Comparison of ENCODE assay signal across 19 mouse cellular contexts in genomic region chr10:127542720-127543119, GRCm38 (mm10). TPM values are rescaled to one million over a fixed set of nuclear protein-coding genes. Genes with fewer than 3 reads are reported as not detected.
A peak's percentile ranks its signal among the peaks of the same experiment; 100 is the strongest.
DNase-seq lines count a peak whose midpoint lies in the region; ATAC-seq and TF ChIP-seq lines count a peak whose summit lies in the region.
"Had no signal": no experiment of that assay in that cellular context is flagged by ENCODE, and none has a peak within 500 bp of the region (broad histone marks: within the 10 kb centered on the region; RNA-seq: fewer than 3 reads in every experiment).

No protein-coding gene starts in this region.

- H3K36me3 ChIP-seq in midbrain, embryonic 10.5 days: peaks cover 95% of the 10 kb centered on the region
- H3K36me3 ChIP-seq in midbrain, embryonic 11.5 days (ENCODE audit: control insufficient read depth, insufficient read depth, low read length): peaks cover 21% of the 10 kb centered on the region
- peaks cover 79% of the 10 kb centered on the region for H3K36me3 ChIP-seq in hindbrain, postnatal 0 days (ENCODE audit: insufficient read depth, low read length)

- DNase-seq in cerebellum, adult 18-20 months: peak; percentile 55 to 56
- no peak for DNase-seq in midbrain, embryonic 10.5 days (ENCODE audit: low spot score)
- DNase-seq in midbrain, embryonic 11.5 days (ENCODE audit: low spot score, missing footprints): no peak
- peak; percentile 62 for DNase-seq in hindbrain, postnatal 0 days (ENCODE audit: low spot score)
- DNase-seq in retina, embryonic 14.5 days (ENCODE audit: low spot score): peak; percentile 39
- DNase-seq in frontal cortex, postnatal 10 days (ENCODE audit: low spot score in 2 of 2): no peak
- DNase-seq in thymus, postnatal 25 days: no peak
- DNase-seq: adrenal gland, postnatal 36 days; kidney, adult 8-10 months; liver, postnatal 0 days; thymus, postnatal 36 days had no signal

- H3K27me3 ChIP-seq in midbrain, embryonic 10.5 days (ENCODE audit: low read depth, poor library complexity, severe bottlenecking): peaks cover 5% of the 10 kb centered on the region; the same call in 1 of the 2 replicates
- no peaks in the 10 kb centered on the region for H3K27me3 ChIP-seq in midbrain, embryonic 11.5 days (ENCODE audit: control insufficient read depth, insufficient read depth, low read length)
- H3K27me3 ChIP-seq in hindbrain, postnatal 0 days (ENCODE audit: insufficient read depth, low read length): no peaks in the 10 kb centered on the region
- H3K27me3 ChIP-seq: embryonic facial prominence, embryonic 12.5 days; heart, embryonic 13.5 days; limb, embryonic 15.5 days; neural tube, embryonic 12.5 days; Patski had no signal

- no peak overlapping the region for H3K4me3 ChIP-seq in midbrain, embryonic 10.5 days
- H3K4me3 ChIP-seq in midbrain, embryonic 11.5 days (ENCODE audit: low read depth, low read length): no peak overlapping the region
- H3K4me3 ChIP-seq in hindbrain, postnatal 0 days (ENCODE audit: low read length): no peak overlapping the region
- H3K4me3 ChIP-seq: embryonic facial prominence, embryonic 12.5 days; heart, embryonic 13.5 days; limb, embryonic 15.5 days; neural tube, embryonic 12.5 days had no signal

- peaks cover 14% of the 10 kb centered on the region for H3K4me1 ChIP-seq in midbrain, embryonic 10.5 days
- H3K4me1 ChIP-seq in midbrain, embryonic 11.5 days (ENCODE audit: control insufficient read depth, insufficient read depth, low read length): no peaks in the 10 kb centered on the region
- no peaks in the 10 kb centered on the region for H3K4me1 ChIP-seq in hindbrain, postnatal 0 days (ENCODE audit: insufficient read depth, low read length)
- H3K4me1 ChIP-seq: embryonic facial prominence, embryonic 12.5 days; heart, embryonic 13.5 days had no signal

- no peak for TF ChIP-seq CTCF in hindbrain, postnatal 0 days (IDR thresholded peaks at IDR 0.05; ENCODE audit: low read depth)

- peak overlapping the region; percentile 7 for H3K27ac ChIP-seq in midbrain, embryonic 10.5 days (replicated peaks)
- no peak overlapping the region for H3K27ac ChIP-seq in midbrain, embryonic 11.5 days (ENCODE audit: low read depth, low read length)
- peak overlapping the region; percentile 52; the same call in 1 of the 2 replicates for H3K27ac ChIP-seq in hindbrain, postnatal 0 days
- H3K27ac ChIP-seq: embryonic facial prominence, embryonic 12.5 days; heart, embryonic 13.5 days; limb, embryonic 15.5 days; neural tube, embryonic 12.5 days had no signal

- ATAC-seq in cerebellum, adult (ENCODE audit: insufficient number of reproducible peaks, low FRiP score, low TSS enrichment): no peak
- no peak for ATAC-seq in midbrain, embryonic 11.5 days (ENCODE audit: low FRiP score)
- no peak for ATAC-seq in hindbrain, postnatal 0 days
- ATAC-seq: liver, postnatal 0 days had no signal

- H3K9me3 ChIP-seq in midbrain, embryonic 10.5 days (replicated peaks): no peaks in the 10 kb centered on the region
- H3K9me3 ChIP-seq in midbrain, embryonic 11.5 days (ENCODE audit: control insufficient read depth, low read length): no peaks in the 10 kb centered on the region
- no peaks in the 10 kb centered on the region for H3K9me3 ChIP-seq in hindbrain, postnatal 0 days (ENCODE audit: low read length)
- H3K9me3 ChIP-seq: embryonic facial prominence, embryonic 12.5 days; heart, embryonic 13.5 days; limb, embryonic 15.5 days; neural tube, embryonic 12.5 days had no signal

- WGBS in midbrain, embryonic 10.5 days: 46% methylated on average over 6 of the region's 6 CpGs
- 34% methylated on average over 6 of the region's 6 CpGs for WGBS in midbrain, embryonic 11.5 days
- WGBS in hindbrain, postnatal 0 days: 27% methylated on average over 6 of the region's 6 CpGs

- no peak overlapping the region for H3K4me2 ChIP-seq in midbrain, embryonic 11.5 days
- no peak overlapping the region for H3K4me2 ChIP-seq in hindbrain, postnatal 0 days (ENCODE audit: low read depth, low read length)
- H3K4me2 ChIP-seq: embryonic facial prominence, embryonic 12.5 days; heart, embryonic 13.5 days; limb, embryonic 15.5 days; neural tube, embryonic 12.5 days had no signal

- H3K9ac ChIP-seq in midbrain, embryonic 11.5 days (ENCODE audit: low read length): no peak overlapping the region
- H3K9ac ChIP-seq in hindbrain, postnatal 0 days (replicated peaks; ENCODE audit: low read length): no peak overlapping the region
- H3K9ac ChIP-seq: embryonic facial prominence, embryonic 12.5 days; heart, embryonic 13.5 days; limb, embryonic 15.5 days; liver, postnatal 0 days; neural tube, embryonic 12.5 days had no signal

RNA-seq across cellular contexts. Expression of gene Nxph4, which starts 8.4 kb away (rescaled TPM):
- polyA plus RNA-seq in midbrain, embryonic 10.5 days (2016; fragmentation: Nextera tagmentation; extraction: Ambion mirVana): 19.4 and 27.2 TPM in 2 replicates
- polyA plus RNA-seq in midbrain, embryonic 11.5 days (2014; fragmentation: Nextera tagmentation; extraction: Ambion mirVana): 19.5 and 23.6 TPM in 2 replicates
- total RNA-seq in hindbrain, postnatal 0 days (2014; rRNA removed): 26.0 and 33.5 TPM in 2 replicates
- polyA plus RNA-seq in hindbrain, postnatal 0 days (2015; fragmentation: Nextera tagmentation; extraction: Ambion mirVana): 134 and 146 TPM in 2 replicates
- total RNA-seq: hematopoietic stem cell, adult 5-6 weeks had no signal
- polyA plus RNA-seq: liver, postnatal 0 days; spleen, adult 2 months had no signal

RNA-seq across cellular contexts. Expression of gene Shmt2, which starts 20.5 kb away (rescaled TPM):
- polyA plus RNA-seq in midbrain, embryonic 10.5 days (2016; fragmentation: Nextera tagmentation; extraction: Ambion mirVana): 107 and 121 TPM in 2 replicates
- 68.8 and 74.8 TPM in 2 replicates for polyA plus RNA-seq in midbrain, embryonic 11.5 days (2014; fragmentation: Nextera tagmentation; extraction: Ambion mirVana)
- total RNA-seq in hindbrain, postnatal 0 days (2014; rRNA removed): 66.1 and 91.1 TPM in 2 replicates
- 49.7 and 49.9 TPM in 2 replicates for polyA plus RNA-seq in hindbrain, postnatal 0 days (2015; fragmentation: Nextera tagmentation; extraction: Ambion mirVana)

RNA-seq across cellular contexts. Expression of gene Ndufa4l2, which starts 28.0 kb away (rescaled TPM):
- polyA plus RNA-seq in midbrain, embryonic 10.5 days (2016; fragmentation: Nextera tagmentation; extraction: Ambion mirVana): 5.2 and 5.8 TPM in 2 replicates
- polyA plus RNA-seq in midbrain, embryonic 11.5 days (2014; fragmentation: Nextera tagmentation; extraction: Ambion mirVana): 3.6 and 5.7 TPM in 2 replicates
- 11.0 and 21.9 TPM in 2 replicates for total RNA-seq in hindbrain, postnatal 0 days (2014; rRNA removed)
- polyA plus RNA-seq in hindbrain, postnatal 0 days (2015; fragmentation: Nextera tagmentation; extraction: Ambion mirVana): 16.7 and 17.4 TPM in 2 replicates
- total RNA-seq: hematopoietic stem cell, adult 5-6 weeks had no signal

RNA-seq across cellular contexts. Expression of gene Stac3, which starts 41.2 kb away (rescaled TPM):
- 0.52 and 0.62 TPM in 2 replicates for polyA plus RNA-seq in midbrain, embryonic 10.5 days (2016; fragmentation: Nextera tagmentation; extraction: Ambion mirVana)
- 0.10 and 0.14 TPM in 2 replicates for polyA plus RNA-seq in midbrain, embryonic 11.5 days (2014; fragmentation: Nextera tagmentation; extraction: Ambion mirVana)
- 0.68 and 3.7 TPM in 2 replicates for total RNA-seq in hindbrain, postnatal 0 days (2014; rRNA removed)
- 1.4 and 1.7 TPM in 2 replicates for polyA plus RNA-seq in hindbrain, postnatal 0 days (2015; fragmentation: Nextera tagmentation; extraction: Ambion mirVana)
- total RNA-seq: hematopoietic stem cell, adult 5-6 weeks had no signal

Comparison
In these comparisons a context has a peak if more than half of its experiments do, and no peak if none do; other contexts are left out.
1. DNase-seq: peak in cerebellum, adult 18-20 months (2 of 2), hindbrain, postnatal 0 days (single experiment) and retina, embryonic 14.5 days (single experiment); none in midbrain, embryonic 10.5 days (single experiment), midbrain, embryonic 11.5 days (single experiment), frontal cortex, postnatal 10 days (0 of 2) and thymus, postnatal 25 days (single experiment).